Mouse (Mus musculus): ENCODE measurements around the gene Cadm1.

GRCm38 (mm10) chr9:47688297-47688696, 158.3 kb downstream of the Cadm1 start:
- no peak for TF ChIP-seq CTCF (IDR thresholded peaks at IDR 0.05; ENCODE audit: low read depth)
- no peak for TF ChIP-seq EP300 (IDR thresholded peaks at IDR 0.05; ENCODE audit: low read depth)
